Mouse (Mus musculus) liver, embryonic 14.5 days (tissue): Measurements from ENCODE around the gene Tgfb1. TPM values are rescaled to one million over a fixed set of nuclear protein-coding genes. Genes with fewer than 3 reads are reported as not detected.

Experiments
- ATAC-seq: fragments of 200-750 bp; cut with Nextera tagmentation; 2 replicates; pipeline ENCODE4 v1.8.0; 2017; ENCODE audit warnings: moderate number of reproducible peaks, mild to moderate bottlenecking, moderate library complexity; ENCODE audit not compliant: insufficient read depth
- DNase-seq, 3 experiments: peaks; one replicate each; pipeline ENCODE4 v3.0.0-alpha.2; 2012 to 2013; ENCODE audit warnings: low read depth in 3 of 3, low spot score in 3 of 3
- H3K27ac ChIP-seq: fragments of 300-500 bp; sonication (generic); 2 replicates; pipeline ENCODE4 v1.5.1; 2014; ENCODE audit warnings: moderate library complexity, mild to moderate bottlenecking, control low read depth, inconsistent platforms
- H3K27me3 ChIP-seq: fragments of 300-500 bp; sonication (generic); 2 replicates; pipeline ENCODE4 v1.6.1; 2014; ENCODE audit warnings: mild to moderate bottlenecking, low read length, moderate library complexity; ENCODE audit not compliant: control insufficient read depth, insufficient read depth
- H3K36me3 ChIP-seq: fragments of 300-500 bp; sonication (generic); replicated peaks from 2 replicates; pipeline ENCODE4 v1.6.1; 2014; ENCODE audit warnings: low read depth; ENCODE audit not compliant: control insufficient read depth, insufficient read depth
- H3K4me1 ChIP-seq, 2 experiments: fragments of 200-500 bp in 1 of 2; fragments of 300-500 bp in 1 of 2; sonication (generic) in 1 of 2; replicated peaks; 2 replicates each; pipeline ENCODE4 v1.6.1; 2012 to 2014; ENCODE audit warnings: antibody characterized with exemption in 1 of 2, inconsistent platforms in 1 of 2, low read length in 1 of 2; ENCODE audit not compliant: control insufficient read depth in 2 of 2, insufficient read depth in 2 of 2
- H3K4me2 ChIP-seq: fragments of 300-500 bp; sonication (generic); 2 replicates; pipeline ENCODE4 v1.6.1; 2014; ENCODE audit warnings: low read depth, mild to moderate bottlenecking, control low read depth, moderate library complexity
- H3K4me3 ChIP-seq, 2 experiments: fragments of 200-500 bp in 1 of 2; fragments of 300-500 bp in 1 of 2; sonication (generic) in 1 of 2; 2 replicates each; pipeline ENCODE4 v1.5.1; 2012 to 2014; ENCODE audit warnings: low read depth in 2 of 2, low read length in 2 of 2, mild to moderate bottlenecking in 2 of 2, control low read depth in 1 of 2, inconsistent platforms in 1 of 2, moderate library complexity in 1 of 2; ENCODE audit not compliant: insufficient read depth in 1 of 2
- H3K9ac ChIP-seq: fragments of 300-500 bp; sonication (generic); replicated peaks from 2 replicates; pipeline ENCODE4 v1.6.1; 2014; ENCODE audit warnings: mild to moderate bottlenecking, control low read depth, moderate library complexity
- H3K9me3 ChIP-seq: fragments of 300-500 bp; sonication (generic); 2 replicates; pipeline ENCODE4 v1.6.1; 2016; ENCODE audit warnings: low read length, mixed read lengths; ENCODE audit not compliant: control insufficient read depth
- CTCF ChIP-seq: IDR thresholded peaks from 2 replicates; pipeline ENCODE4 v1.5.1; 2016; ENCODE audit warnings: antibody characterized with exemption, low read depth, control low read depth
- EP300 ChIP-seq: IDR thresholded peaks from 2 replicates; pipeline ENCODE4 v1.6.1; 2016; ENCODE audit warnings: antibody characterized with exemption, low read depth
- WGBS: fragments of 180-500 bp; shearing (Covaris S2); extraction: QIAGEN DNeasy Blood & Tissue Kit; methylation state at CpG from one replicate; pipeline ENCODE4 v1.1.7; 2014; ENCODE audit not compliant: insufficient replicate concordance; 5-methylcytosine and 5-hydroxymethylcytosine counted together
- polyA plus RNA-seq, 2 experiments: library from polyadenylated mRNA; depleted of rRNA in 1 of 2; stranded (reverse) in 1 of 2; unstranded in 1 of 2; fragments of >200 nt; fragmentation: Nextera tagmentation in 1 of 2; extraction: Ambion mirVana in 1 of 2; gene quantifications; 2 replicates each; pipeline versions ENCODE4 v1.2.1 to v1.2.3; 2012 to 2014

The Tgfb1 gene
- polyA plus RNA-seq, 2 experiments: 3.9 to 18.5 TPM

GRCm38 (mm10) chr7:25645074-25645473, 41.7 kb upstream of the Tgfb1 start:
- DNase-seq (no peak), ATAC-seq (no peak)
- no peaks in the 10 kb centered on the region for H3K36me3 ChIP-seq
- no peaks in the 10 kb centered on the region for H3K27me3 ChIP-seq
- H3K4me2 ChIP-seq: no peak overlapping the region
- no peak overlapping the region for H3K4me3 ChIP-seq
- WGBS: 42% methylated on average over 14 of the region's 14 CpGs
- H3K4me1 ChIP-seq: peaks cover 0 to 5% of the 10 kb centered on the region in 2 experiments; a peak in 2 of 4 replicates
- no peak for TF ChIP-seq CTCF
- TF ChIP-seq EP300: no peak
- no peak overlapping the region for H3K9ac ChIP-seq
- no peaks in the 10 kb centered on the region for H3K9me3 ChIP-seq
- H3K27ac ChIP-seq: no peak overlapping the region

- ATAC-seq (no peak), DNase-seq (no peak)
- Histone ChIP-seq H3K4me2 (no peak overlapping the region), H3K27ac (no peak overlapping the region), H3K36me3 (no peaks in the 10 kb centered on the region), H3K9ac (no peak overlapping the region), H3K27me3 (no peaks in the 10 kb centered on the region), H3K9me3 (no peaks in the 10 kb centered on the region), H3K4me1 (peaks cover 0 to 8% of the 10 kb centered on the region in 2 experiments; a peak in 2 of 4 replicates), H3K4me3 (no peak overlapping the region)
- WGBS: 47% methylated on average over 5 of the region's 5 CpGs
- TF ChIP-seq EP300 (no peak), CTCF (peak; percentile 70)
These were observed 39.2 kb upstream of the Tgfb1 start for GRCm38 (mm10) chr7:25647574-25648123.

- Histone ChIP-seq H3K27me3 (no peaks in the 10 kb centered on the region), H3K4me1 (peaks cover 0 to 8% of the 10 kb centered on the region in 2 experiments; a peak in 2 of 4 replicates), H3K9me3 (no peaks in the 10 kb centered on the region), H3K27ac (no peak overlapping the region; the same call in 1 of the 2 replicates), H3K4me2 (no peak overlapping the region), H3K36me3 (no peaks in the 10 kb centered on the region), H3K4me3 (no peak overlapping the region), H3K9ac (no peak overlapping the region)
- ATAC-seq (no peak), DNase-seq (no peak)
- WGBS: 15% methylated on average over 5 of the region's 5 CpGs
- TF ChIP-seq CTCF: no peak
- TF ChIP-seq EP300: no peak
These were observed 37.0 kb upstream of the Tgfb1 start for GRCm38 (mm10) chr7:25649839-25650238.

- Histone ChIP-seq H3K36me3 (no peaks in the 10 kb centered on the region), H3K4me2 (no peak overlapping the region), H3K4me1 (peaks cover 0 to 12% of the 10 kb centered on the region in 2 experiments; a peak in 3 of 4 replicates), H3K9ac (no peak overlapping the region), H3K27me3 (no peaks in the 10 kb centered on the region), H3K9me3 (no peaks in the 10 kb centered on the region), H3K27ac (no peak overlapping the region), H3K4me3 (no peak overlapping the region)
- DNase-seq (no peak), ATAC-seq (no peak)
- TF ChIP-seq CTCF (peak; percentile 34; the same call in 1 of the 2 replicates), EP300 (no peak)
- 25% methylated on average over 8 of the region's 8 CpGs for WGBS
These were observed 35.5 kb upstream of the Tgfb1 start for GRCm38 (mm10) chr7:25651281-25651680.

GRCm38 (mm10) chr7:25652244-25652759, 34.5 kb upstream of the Tgfb1 start:
- no peak for ATAC-seq
- 28% methylated on average over 12 of the region's 12 CpGs for WGBS

More at GRCm38 (mm10) chr7:25652244-25652759, 34.5 kb upstream of the Tgfb1 start:
- H3K27me3 ChIP-seq: no peaks in the 10 kb centered on the region
- H3K27ac ChIP-seq: no peak overlapping the region
- no peaks in the 10 kb centered on the region for H3K36me3 ChIP-seq
- no peak overlapping the region for H3K4me3 ChIP-seq
- TF ChIP-seq CTCF (no peak), EP300 (no peak)
- no peak overlapping the region for H3K4me2 ChIP-seq
- DNase-seq: no peak
- no peak overlapping the region for H3K9ac ChIP-seq
- H3K9me3 ChIP-seq: no peaks in the 10 kb centered on the region
- H3K4me1 ChIP-seq: peaks cover 0 to 12% of the 10 kb centered on the region in 2 experiments
